Mouse (Mus musculus): ENCODE measurements at regions not wholly inside any gene's neighbourhood (a gene's known extent, or its start where the extent isn't known, plus 50 kb on each side); places are given as distances from the start of the nearest gene placed in this dataset.

- ATAC-seq (replicated peaks in 1 of 2; ENCODE audit: insufficient read depth in 1 of 2, low FRiP score in 2 of 2, low TSS enrichment in 1 of 2, low read depth in 1 of 2, poor library complexity in 2 of 2, severe bottlenecking in 2 of 2): no peak
These were observed 191.3 kb downstream of the Lrig3 start for GRCm38 (mm10) chr10:126157300-126157699.

DNA sequence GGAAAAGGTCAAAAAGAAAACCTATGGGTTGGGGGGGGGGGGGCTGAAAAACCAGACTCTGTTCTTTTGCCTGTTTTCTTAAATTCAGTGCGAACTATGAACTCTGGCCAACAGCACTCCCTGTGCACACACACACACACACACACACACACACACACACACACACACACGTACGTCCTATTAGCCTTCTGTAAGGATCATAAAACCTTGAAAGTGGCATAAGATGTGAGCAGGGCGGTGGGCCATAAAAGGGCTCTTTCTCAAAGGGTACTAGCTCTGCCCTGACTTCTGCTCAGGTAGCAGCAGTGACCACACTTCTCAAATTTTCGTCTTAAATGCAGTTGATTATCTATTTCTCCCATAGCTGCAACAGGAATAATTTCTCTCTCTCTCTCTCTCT is 199.2 kb downstream of the Lrig3 start:
- ATAC-seq (replicated peaks in 1 of 2; ENCODE audit: insufficient read depth in 1 of 2, low FRiP score in 2 of 2, low TSS enrichment in 1 of 2, low read depth in 1 of 2, poor library complexity in 2 of 2, severe bottlenecking in 2 of 2): no peak

GRCm38 (mm10) chr10:126169095-126169873 is 203.3 kb downstream of the Lrig3 start:
- ATAC-seq (replicated peaks in 1 of 2; ENCODE audit: insufficient read depth in 1 of 2, low FRiP score in 2 of 2, low TSS enrichment in 1 of 2, low read depth in 1 of 2, poor library complexity in 2 of 2, severe bottlenecking in 2 of 2): no peak

GRCm38 (mm10) chr10:126169874-126170163 is 203.9 kb downstream of the Lrig3 start:
- ATAC-seq (replicated peaks in 1 of 2; ENCODE audit: insufficient read depth in 1 of 2, low FRiP score in 2 of 2, low TSS enrichment in 1 of 2, low read depth in 1 of 2, poor library complexity in 2 of 2, severe bottlenecking in 2 of 2): no peak

DNA sequence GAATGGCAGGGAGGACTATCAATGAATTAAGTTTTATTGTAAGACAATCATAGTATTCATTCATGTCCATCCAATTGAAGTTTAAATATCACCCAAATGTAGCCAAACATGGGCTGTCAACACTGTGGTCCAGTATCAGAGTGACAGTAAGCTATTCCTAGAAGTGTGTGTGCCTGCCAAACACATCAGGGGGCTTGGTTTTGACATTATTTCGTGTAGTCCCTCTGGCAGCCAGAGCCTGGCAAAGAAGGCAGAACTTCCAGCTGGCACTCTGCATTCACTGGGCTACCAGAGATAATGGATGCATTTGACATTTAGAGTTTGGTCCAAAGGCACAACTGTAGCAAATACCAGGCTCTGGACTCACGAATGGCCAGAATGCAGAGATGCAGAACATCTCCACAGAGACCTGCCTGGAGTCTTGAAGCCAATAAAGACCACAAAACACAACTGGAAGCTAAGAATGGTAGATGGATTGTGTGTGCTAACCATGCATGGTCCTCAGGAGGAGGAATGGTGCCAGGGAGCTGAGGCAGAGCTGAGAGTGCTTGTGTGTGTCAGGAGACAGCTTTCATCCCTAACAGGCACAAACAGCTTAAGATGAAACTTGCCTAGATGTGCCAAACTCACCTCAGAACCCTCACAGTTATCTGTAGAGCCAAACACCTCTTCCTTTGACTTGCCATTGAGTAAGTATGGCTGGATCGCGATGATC is 210.9 kb downstream of the Lrig3 start:
- no peak for ATAC-seq (replicated peaks in 1 of 2; ENCODE audit: insufficient read depth in 1 of 2, low FRiP score in 2 of 2, low TSS enrichment in 1 of 2, low read depth in 1 of 2, poor library complexity in 2 of 2, severe bottlenecking in 2 of 2)

DNA sequence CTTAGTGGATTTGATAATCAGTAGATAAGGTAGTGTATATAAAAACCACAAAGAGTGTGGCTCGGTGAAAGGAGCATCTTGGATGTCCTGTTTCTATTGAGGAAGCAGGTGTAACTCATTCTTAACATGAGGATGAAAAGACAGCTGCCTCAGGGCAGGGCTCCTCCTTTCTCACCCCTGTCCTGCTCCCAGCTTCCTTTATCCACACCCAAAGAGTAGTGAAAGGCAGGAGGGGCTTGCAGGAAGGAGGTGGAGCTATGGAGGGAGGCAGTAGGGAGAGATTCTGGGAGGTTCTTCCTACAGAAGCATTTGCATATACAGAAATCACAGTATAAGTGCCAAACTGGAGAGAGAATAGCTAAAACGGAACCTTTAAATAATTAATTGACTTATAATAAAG is 216.4 kb downstream of the Lrig3 start:
- no peak for ATAC-seq (replicated peaks in 1 of 2; ENCODE audit: insufficient read depth in 1 of 2, low FRiP score in 2 of 2, low TSS enrichment in 1 of 2, low read depth in 1 of 2, poor library complexity in 2 of 2, severe bottlenecking in 2 of 2)

- ATAC-seq (replicated peaks in 1 of 2; ENCODE audit: insufficient read depth in 1 of 2, low FRiP score in 2 of 2, low TSS enrichment in 1 of 2, low read depth in 1 of 2, poor library complexity in 2 of 2, severe bottlenecking in 2 of 2): no peak
These were observed 218.0 kb downstream of the Lrig3 start for GRCm38 (mm10) chr10:126183961-126184360.

DNA sequence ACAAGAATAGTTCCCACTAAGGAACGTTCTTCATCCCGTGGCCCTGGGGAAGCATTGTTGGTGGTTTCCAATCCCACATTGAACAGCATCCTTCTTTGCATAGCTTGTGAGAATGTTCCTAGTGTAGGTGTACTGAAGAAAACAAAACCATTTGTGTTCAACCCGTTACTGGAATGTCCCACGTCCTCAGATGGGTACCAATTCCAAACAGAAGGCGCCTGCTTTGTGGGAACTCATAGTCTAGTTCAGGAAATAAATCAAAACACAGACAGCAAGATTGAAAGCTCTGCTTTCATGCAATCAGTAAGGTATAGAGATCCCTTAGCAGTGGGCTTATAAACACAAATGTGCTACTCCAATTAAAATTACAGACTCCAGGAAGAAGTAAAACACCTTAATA is 219.4 kb downstream of the Lrig3 start:
- no peak for ATAC-seq (replicated peaks in 1 of 2; ENCODE audit: insufficient read depth in 1 of 2, low FRiP score in 2 of 2, low TSS enrichment in 1 of 2, low read depth in 1 of 2, poor library complexity in 2 of 2, severe bottlenecking in 2 of 2)

GRCm38 (mm10) chr10:126186086-126186485 is 220.1 kb downstream of the Lrig3 start:
- no peak for ATAC-seq (replicated peaks in 1 of 2; ENCODE audit: insufficient read depth in 1 of 2, low FRiP score in 2 of 2, low TSS enrichment in 1 of 2, low read depth in 1 of 2, poor library complexity in 2 of 2, severe bottlenecking in 2 of 2)

GRCm38 (mm10) chr10:126189001-126189400 is 223.0 kb downstream of the Lrig3 start:
- ATAC-seq (replicated peaks in 1 of 2; ENCODE audit: insufficient read depth in 1 of 2, low FRiP score in 2 of 2, low TSS enrichment in 1 of 2, low read depth in 1 of 2, poor library complexity in 2 of 2, severe bottlenecking in 2 of 2): no peak
